Mouse (Mus musculus) large intestine, adult 2 months (tissue): ENCODE measurements around the gene Nr2c1. TPM values are rescaled to one million over a fixed set of nuclear protein-coding genes. Genes with fewer than 3 reads are reported as not detected.

ENCODE experiments used
- DNase-seq: peaks from one replicate; pipeline ENCODE4 v3.0.0-alpha.2; 2012; ENCODE audit warnings: low read depth, low spot score
- WGBS: fragments of 180-500 bp; shearing (Covaris S2); methylation state at CpG from one replicate; pipeline ENCODE4 v1.1.7; 2018; 5-methylcytosine and 5-hydroxymethylcytosine counted together
- polyA plus RNA-seq: library from polyadenylated mRNA; depleted of rRNA; stranded (reverse); fragments of >200 nt; gene quantifications from 2 replicates; pipeline ENCODE4 v1.2.3, GENCODE M21; 2012; rRNA removed

Gene Nr2c1
- polyA plus RNA-seq, 1 experiment: 3.6 TPM

- 74% methylated on average over 7 of the region's 7 CpGs for WGBS
Observed at GRCm38 (mm10) chr10:94174652-94175051, 26.8 kb downstream of the Nr2c1 start.

GRCm38 (mm10) chr10:94183199-94183598 is 35.4 kb downstream of the Nr2c1 start:
- DNase-seq: no peak
- 51% methylated on average over 4 of the region's 4 CpGs for WGBS

More at GRCm38 (mm10) chr10:94174652-94175051, 26.8 kb downstream of the Nr2c1 start:
- DNase-seq: no peak

- DNase-seq: peak; percentile 84
- under 1% methylated on average over 46 of the region's 46 CpGs for WGBS
Observed at GRCm38 (mm10) chr10:94198482-94199405, 50.9 kb downstream of the Nr2c1 start, which contains the start of gene Ndufa12. TSS of gene Ndufa12 (plus strand) at chr10:94198720.

GRCm38 (mm10) chr10:94204973-94205372 is 57.1 kb downstream of the Nr2c1 start:
- no peak for DNase-seq
- 87% methylated on average over 4 of the region's 4 CpGs for WGBS

GRCm38 (mm10) chr10:94210718-94211618 is 63.1 kb downstream of the Nr2c1 start:
- WGBS: 84% methylated on average over 6 of the region's 6 CpGs

GRCm38 (mm10) chr10:94211725-94212124 is 63.9 kb downstream of the Nr2c1 start:
- 53% methylated on average over 2 of the region's 2 CpGs for WGBS
- no peak for DNase-seq

More at GRCm38 (mm10) chr10:94210718-94211618, 63.1 kb downstream of the Nr2c1 start:
- no peak for DNase-seq

- DNase-seq: no peak
- 82% methylated on average over 6 of the region's 6 CpGs for WGBS
Observed at GRCm38 (mm10) chr10:94225026-94225750, 77.4 kb downstream of the Nr2c1 start.

- WGBS: 53% methylated on average over 19 of the region's 19 CpGs
- DNase-seq: no peak
Observed at GRCm38 (mm10) chr10:94230172-94230981, 82.6 kb downstream of the Nr2c1 start.

GRCm38 (mm10) chr10:94231025-94231424 is 83.2 kb downstream of the Nr2c1 start:
- WGBS: 79% methylated on average over 6 of the region's 6 CpGs
- no peak for DNase-seq

GRCm38 (mm10) chr10:94235200-94235599 is 87.4 kb downstream of the Nr2c1 start:
- 10% methylated on average over 4 of the region's 4 CpGs for WGBS
- DNase-seq: no peak

- no peak for DNase-seq
- WGBS: 65% methylated on average over 2 of the region's 2 CpGs
Observed at GRCm38 (mm10) chr10:94241346-94241745, 93.5 kb downstream of the Nr2c1 start.

Other genes with a start within 250 kb of the Nr2c1 start
- gene Vezt, start 112.2 kb upstream of the Nr2c1 start, polyA plus RNA-seq: 7.4 and 11.0 TPM in 2 replicates
- 3.8 and 5.7 TPM in 2 replicates for gene Fgd6, start 112.0 kb upstream of the Nr2c1 start, polyA plus RNA-seq
- 100 and 102 TPM in 2 replicates for gene Ndufa12, start 50.7 kb downstream of the Nr2c1 start, polyA plus RNA-seq
- gene Gm4792, start 150.7 kb downstream of the Nr2c1 start, polyA plus RNA-seq: not detected in 2 replicates
- gene Tmcc3, start 163.9 kb downstream of the Nr2c1 start, polyA plus RNA-seq: 26.0 and 66.8 TPM in 2 replicates